Mouse (Mus musculus) stomach, postnatal 0 days (tissue): ENCODE measurements around the gene Spag7.

Experiments
- CTCF ChIP-seq: IDR thresholded peaks from 2 replicates; pipeline ENCODE4 v1.5.1; 2016; ENCODE audit warnings: antibody characterized with exemption, low read depth, mild to moderate bottlenecking, moderate library complexity
- EP300 ChIP-seq: optimal IDR thresholded peaks from 2 replicates; pipeline ENCODE3; 2016; ENCODE audit warnings: antibody characterized with exemption

DNA sequence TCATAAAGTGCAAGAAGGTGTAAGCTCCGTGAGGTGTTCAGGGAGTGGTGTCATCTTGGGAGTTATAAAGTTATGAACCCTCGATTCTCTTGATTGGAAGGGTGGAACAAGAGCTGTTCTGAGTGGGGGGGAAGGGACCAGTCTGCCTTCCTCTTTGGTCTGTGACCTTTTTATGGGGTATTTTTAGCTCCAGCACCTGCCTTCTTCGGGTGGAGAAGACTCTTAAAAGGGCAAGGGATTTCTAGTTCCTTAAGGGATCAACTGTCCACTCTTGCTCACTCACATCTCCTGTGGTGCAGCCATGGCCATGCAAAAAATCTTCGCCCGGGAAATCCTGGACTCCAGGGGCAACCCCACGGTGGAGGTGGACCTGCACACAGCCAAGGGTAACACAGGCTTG, 11.6 kb downstream of the Spag7 start:
- TF ChIP-seq EP300 (no peak), CTCF (no peak)
